Mouse (Mus musculus) embryonic facial prominence, embryonic 15.5 days (tissue): ENCODE measurements around the gene Ranbp9. TPM values are rescaled to one million over a fixed set of nuclear protein-coding genes. Genes with fewer than 3 reads are reported as not detected.

Experiments used
- ATAC-seq: fragments of 200-750 bp; cut with Nextera tagmentation; 2 replicates; pipeline ENCODE4 v1.8.0; 2017; ENCODE audit warnings: low read depth, moderate TSS enrichment; ENCODE audit not compliant: insufficient number of reproducible peaks, low FRiP score, low TSS enrichment
- H3K27ac ChIP-seq: fragments of 300-500 bp; sonication (generic); replicated peaks from 2 replicates; pipeline ENCODE4 v1.5.1; 2015; ENCODE audit warnings: mild to moderate bottlenecking, inconsistent platforms
- H3K27me3 ChIP-seq: fragments of 300-500 bp; sonication (generic); 2 replicates; pipeline ENCODE4 v1.6.1; 2015; ENCODE audit warnings: inconsistent platforms
- H3K36me3 ChIP-seq: fragments of 300-500 bp; sonication (generic); 2 replicates; pipeline ENCODE4 v1.6.1; 2015; ENCODE audit warnings: mild to moderate bottlenecking, inconsistent platforms
- H3K4me1 ChIP-seq: fragments of 300-500 bp; sonication (generic); 2 replicates; pipeline ENCODE4 v1.6.1; 2015; ENCODE audit warnings: inconsistent platforms
- H3K4me2 ChIP-seq: fragments of 300-500 bp; sonication (generic); replicated peaks from 2 replicates; pipeline ENCODE4 v1.6.1; 2015; ENCODE audit warnings: mild to moderate bottlenecking, inconsistent platforms
- H3K4me3 ChIP-seq: fragments of 300-500 bp; sonication (generic); replicated peaks from 2 replicates; pipeline ENCODE4 v1.5.1; 2015; ENCODE audit warnings: mild to moderate bottlenecking, inconsistent platforms
- H3K9ac ChIP-seq: fragments of 300-500 bp; sonication (generic); 2 replicates; pipeline ENCODE4 v1.6.1; 2015; ENCODE audit warnings: inconsistent platforms
- H3K9me3 ChIP-seq: fragments of 300-500 bp; sonication (generic); replicated peaks from 2 replicates; pipeline ENCODE4 v1.6.1; 2016; ENCODE audit warnings: inconsistent platforms
- WGBS: fragments of 180-500 bp; shearing (Covaris S2); methylation state at CpG from one replicate; pipeline ENCODE4 v1.1.7; 2015; 5-methylcytosine and 5-hydroxymethylcytosine counted together
- polyA plus RNA-seq: library from polyadenylated mRNA; unstranded; fragments of >200 nt; fragmentation: Nextera tagmentation; extraction: Ambion mirVana; gene quantifications from 2 replicates; pipeline ENCODE4 v1.2.1, GENCODE M21; 2015

Ranbp9 gene
- polyA plus RNA-seq, 1 experiment from 2014 or later = 9.2 TPM

DNA sequence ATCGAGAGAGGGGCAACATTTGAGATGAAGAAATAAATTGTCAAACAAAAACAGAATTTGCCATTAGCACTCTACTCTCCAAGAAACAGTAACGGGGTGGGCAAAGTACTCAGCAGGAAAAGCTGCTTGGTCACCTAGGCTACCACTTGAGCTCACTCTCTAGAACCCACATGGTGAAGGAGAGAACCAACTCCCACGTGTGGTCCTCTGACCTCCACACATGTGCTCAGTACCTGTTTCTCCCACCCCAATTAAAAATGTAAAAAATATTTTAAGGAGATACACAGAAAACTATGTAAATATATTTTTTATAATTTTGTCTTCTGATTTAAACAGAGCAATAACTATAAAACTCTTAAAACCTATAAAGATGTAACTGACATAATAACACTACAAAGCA, 33.4 kb downstream of the Ranbp9 start:
- Histone ChIP-seq H3K36me3 (no peaks in the 10 kb centered on the region), H3K9ac (no peak overlapping the region), H3K27me3 (no peaks in the 10 kb centered on the region), H3K9me3 (no peaks in the 10 kb centered on the region), H3K27ac (no peak overlapping the region), H3K4me2 (no peak overlapping the region), H3K4me1 (0 out of 2 replicates have a peak, but pooled peaks cover 12% of the 10 kb centered on the region), H3K4me3 (no peak overlapping the region)
- no peak for ATAC-seq
- WGBS = 78% methylated on average over 3 of the region's 3 CpGs

DNA sequence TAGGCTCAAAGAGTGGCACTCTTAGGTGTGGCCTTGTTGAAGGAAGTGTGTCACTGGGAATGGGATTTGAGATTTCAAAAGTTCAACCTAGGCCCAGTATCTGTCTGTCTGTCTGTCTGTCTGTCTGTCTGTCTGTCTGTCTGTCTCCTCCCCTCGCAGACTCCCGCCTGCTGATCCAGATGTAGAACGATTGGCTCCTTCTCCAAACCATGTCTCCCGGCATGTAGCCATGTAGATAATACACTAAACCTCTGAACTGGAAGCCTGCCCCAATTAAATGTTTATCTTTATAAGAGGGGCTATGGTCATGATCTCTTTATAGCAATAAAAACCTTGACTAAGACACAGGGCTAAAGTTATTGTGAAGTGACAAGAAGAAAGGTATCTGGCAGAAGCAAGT, 35.3 kb downstream of the Ranbp9 start:
- no peak overlapping the region for H3K4me2 ChIP-seq
- H3K9ac ChIP-seq = no peak overlapping the region
- no peak for ATAC-seq
- H3K4me1 ChIP-seq = 0 out of 2 replicates have a peak, but pooled peaks cover 13% of the 10 kb centered on the region
- 93% methylated on average over 4 of the region's 4 CpGs for WGBS
- no peaks in the 10 kb centered on the region for H3K36me3 ChIP-seq
- no peaks in the 10 kb centered on the region for H3K9me3 ChIP-seq
- no peaks in the 10 kb centered on the region for H3K27me3 ChIP-seq
- H3K27ac ChIP-seq = no peak overlapping the region
- no peak overlapping the region for H3K4me3 ChIP-seq

DNA sequence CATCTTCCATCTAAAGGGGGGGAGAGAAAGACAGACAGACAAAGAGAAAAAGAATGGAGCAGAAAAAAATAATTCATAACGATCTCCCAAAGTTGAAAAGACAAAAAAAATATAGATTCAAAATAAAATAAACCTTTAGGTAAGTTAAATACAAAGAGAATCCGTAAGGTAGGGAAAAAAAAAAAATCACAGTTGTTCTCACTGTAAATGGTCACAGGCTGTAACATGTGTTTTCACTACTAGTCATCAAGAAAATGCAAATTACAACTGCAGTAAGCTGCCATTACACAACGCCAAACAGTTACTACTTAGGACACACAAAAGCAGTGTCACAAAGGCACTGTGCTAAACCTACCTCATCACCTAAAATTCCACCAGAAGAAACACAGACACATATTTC, 36.4 kb downstream of the Ranbp9 start:
- 66% methylated on average over 3 of the region's 3 CpGs for WGBS
- no peak overlapping the region for H3K27ac ChIP-seq
- H3K4me3 ChIP-seq = no peak overlapping the region
- H3K9ac ChIP-seq = no peak overlapping the region
- ATAC-seq = no peak
- no peaks in the 10 kb centered on the region for H3K9me3 ChIP-seq
- no peaks in the 10 kb centered on the region for H3K36me3 ChIP-seq
- no peaks in the 10 kb centered on the region for H3K27me3 ChIP-seq
- 0 out of 2 replicates have a peak, but pooled peaks cover 13% of the 10 kb centered on the region for H3K4me1 ChIP-seq
- no peak overlapping the region for H3K4me2 ChIP-seq

DNA sequence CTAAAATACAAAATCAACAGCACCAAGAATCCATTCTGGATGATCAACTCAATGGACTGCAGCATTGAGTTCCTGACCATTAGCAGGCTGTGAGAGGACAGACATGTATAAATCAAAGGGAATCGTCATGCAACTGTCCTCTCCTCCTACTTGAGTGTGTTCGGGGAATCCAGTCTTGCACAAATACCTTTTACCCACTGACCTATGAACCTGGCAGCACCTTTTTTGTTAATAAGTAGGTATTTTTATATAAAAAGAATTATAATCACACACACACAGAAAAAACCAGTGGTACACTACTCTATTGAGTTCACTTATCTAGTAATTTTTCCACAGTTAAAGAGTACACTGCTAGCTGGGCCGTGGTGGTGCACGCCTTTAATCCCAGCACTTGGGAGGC, 37.4 kb downstream of the Ranbp9 start:
- no peaks in the 10 kb centered on the region for H3K9me3 ChIP-seq
- H3K27me3 ChIP-seq = no peaks in the 10 kb centered on the region
- H3K36me3 ChIP-seq = no peaks in the 10 kb centered on the region
- 94% methylated on average over 4 of the region's 4 CpGs for WGBS
- H3K4me1 ChIP-seq = 0 out of 2 replicates have a peak, but pooled peaks cover 13% of the 10 kb centered on the region
- no peak overlapping the region for H3K27ac ChIP-seq
- H3K4me3 ChIP-seq = no peak overlapping the region
- H3K9ac ChIP-seq = no peak overlapping the region
- ATAC-seq = no peak
- H3K4me2 ChIP-seq = no peak overlapping the region

DNA sequence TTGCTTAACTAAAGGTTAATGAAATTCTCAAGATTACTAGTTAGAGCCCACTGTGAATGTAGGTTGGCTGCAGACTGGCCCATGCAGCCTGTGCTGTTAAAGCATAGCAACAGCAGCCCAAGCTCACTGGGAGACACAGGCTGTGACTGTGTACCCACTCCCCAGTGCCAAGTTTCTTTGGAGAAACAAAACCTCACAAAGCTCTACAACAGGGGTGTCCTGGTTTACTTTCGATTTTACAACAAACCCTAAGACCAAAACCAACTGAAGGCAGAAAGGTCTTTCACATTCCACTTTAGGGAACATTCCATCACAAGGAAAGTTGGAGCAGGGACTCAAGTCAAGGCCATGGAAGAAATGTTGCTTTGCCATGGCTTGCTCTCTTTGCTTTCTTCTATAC, 38.5 kb downstream of the Ranbp9 start:
- Histone ChIP-seq H3K4me2 (no peak overlapping the region), H3K9ac (no peak overlapping the region), H3K36me3 (no peaks in the 10 kb centered on the region), H3K9me3 (no peaks in the 10 kb centered on the region), H3K27me3 (no peaks in the 10 kb centered on the region), H3K4me1 (0 out of 2 replicates have a peak, but pooled peaks cover 11% of the 10 kb centered on the region), H3K27ac (no peak overlapping the region), H3K4me3 (no peak overlapping the region)
- no peak for ATAC-seq
- 89% methylated on average over 1 of the region's 1 CpGs for WGBS

DNA sequence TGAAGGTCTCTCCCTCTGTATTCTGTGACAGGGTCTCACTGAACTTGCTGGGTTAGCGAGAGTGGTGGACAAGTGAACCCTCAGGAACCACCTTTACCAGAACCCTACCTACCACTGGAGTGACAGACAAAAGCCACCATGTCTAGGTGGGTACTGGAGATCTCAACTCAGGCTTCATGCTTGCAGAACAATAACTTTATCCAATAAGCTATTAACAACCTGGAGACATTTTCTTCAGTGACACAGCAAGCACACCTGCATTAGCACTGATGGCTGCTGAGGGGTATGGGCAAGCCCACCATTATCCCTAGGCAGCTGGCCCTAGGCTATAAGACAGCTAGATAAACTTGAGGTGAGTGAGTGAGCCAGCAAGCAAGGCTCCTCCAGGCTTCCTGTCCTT, 40.7 kb downstream of the Ranbp9 start:
- Histone ChIP-seq H3K9ac (no peak overlapping the region), H3K27ac (no peak overlapping the region), H3K27me3 (no peaks in the 10 kb centered on the region), H3K4me1 (0 out of 2 replicates have a peak, but pooled peaks cover 6% of the 10 kb centered on the region), H3K9me3 (no peaks in the 10 kb centered on the region), H3K4me3 (no peak overlapping the region), H3K4me2 (no peak overlapping the region), H3K36me3 (no peaks in the 10 kb centered on the region)
- 81% methylated on average over 1 of the region's 1 CpGs for WGBS
- no peak for ATAC-seq

DNA sequence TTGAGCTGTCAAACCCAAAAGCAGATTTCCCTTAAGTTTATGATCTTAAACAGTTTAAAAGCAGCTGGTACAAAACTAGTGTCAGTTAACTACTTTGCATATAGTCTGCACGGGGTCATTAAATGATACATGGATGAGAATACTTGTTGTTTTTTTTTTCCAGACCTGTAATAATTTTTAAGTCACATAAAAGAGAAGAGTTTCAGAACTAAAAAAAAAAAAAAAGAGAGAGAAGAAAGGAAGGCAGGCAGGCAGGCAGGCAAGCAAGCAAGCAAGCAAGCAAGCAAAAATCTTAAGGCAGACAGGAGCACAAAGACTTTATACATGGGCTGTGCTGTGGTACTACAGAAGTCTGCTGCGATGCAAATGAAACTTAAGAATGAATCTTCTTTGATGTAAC, 47.7 kb downstream of the Ranbp9 start:
- no peak for ATAC-seq
- H3K4me3 ChIP-seq = no peak overlapping the region

DNA sequence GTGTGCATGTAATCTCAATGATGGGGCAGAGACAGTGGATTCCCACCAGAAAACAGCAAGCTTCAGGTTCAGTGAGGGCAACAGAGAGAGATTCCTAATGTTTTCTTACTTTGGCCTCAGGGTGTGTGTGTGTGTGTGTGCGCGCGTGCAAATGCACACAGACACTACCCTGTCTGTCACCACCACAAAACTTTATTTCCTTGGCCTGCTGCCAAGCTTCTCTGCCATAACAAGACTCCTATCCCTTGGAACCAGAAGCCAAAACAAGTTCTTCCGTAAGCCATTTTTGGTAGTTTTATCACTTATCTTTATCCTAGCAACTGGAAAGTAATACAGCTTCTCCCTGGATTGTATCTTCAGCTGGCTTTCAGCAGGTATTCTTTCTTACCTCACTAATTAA, 52.6 kb downstream of the Ranbp9 start:
- Histone ChIP-seq H3K4me2 (no peak overlapping the region), H3K27ac (no peak overlapping the region), H3K4me3 (no peak overlapping the region), H3K36me3 (peaks cover 11% of the 10 kb centered on the region; the same call in 1 of the 2 replicates), H3K9me3 (no peaks in the 10 kb centered on the region), H3K4me1 (no peaks in the 10 kb centered on the region), H3K27me3 (no peaks in the 10 kb centered on the region), H3K9ac (no peak overlapping the region)
- no peak for ATAC-seq
- WGBS = 82% methylated on average over 4 of the region's 4 CpGs

More for the DNA sequence above, 47.7 kb downstream of the Ranbp9 start:
- Histone ChIP-seq H3K9ac (no peak overlapping the region), H3K4me1 (no peaks in the 10 kb centered on the region), H3K27ac (no peak overlapping the region), H3K9me3 (no peaks in the 10 kb centered on the region), H3K36me3 (peaks cover 4% of the 10 kb centered on the region; the same call in 1 of the 2 replicates), H3K27me3 (no peaks in the 10 kb centered on the region), H3K4me2 (no peak overlapping the region)
- WGBS = 62% methylated on average over 2 of the region's 2 CpGs

DNA sequence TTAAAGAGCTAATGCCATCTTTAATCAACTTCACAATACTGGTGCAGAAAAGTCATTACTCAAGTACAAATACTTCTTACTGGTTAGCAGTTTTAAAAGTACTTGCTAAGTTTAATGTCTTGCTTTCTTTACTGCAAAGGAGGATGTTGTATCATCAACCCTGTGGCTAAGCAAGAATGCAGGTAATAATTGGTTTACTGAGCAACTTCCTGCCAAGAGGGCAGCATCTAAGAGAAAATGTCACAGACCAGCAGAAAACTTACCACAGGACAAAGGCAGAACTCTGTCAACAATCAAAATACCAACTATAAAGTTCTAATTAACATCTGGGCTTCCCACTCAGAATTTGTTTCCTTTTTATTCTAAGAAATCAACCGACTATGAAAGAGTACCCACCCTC, 65.8 kb downstream of the Ranbp9 start:
- no peaks in the 10 kb centered on the region for H3K4me1 ChIP-seq
- H3K36me3 ChIP-seq = peaks cover 57% of the 10 kb centered on the region
- no peak for ATAC-seq
- no peak overlapping the region for H3K4me2 ChIP-seq
- no peak overlapping the region for H3K4me3 ChIP-seq
- H3K27ac ChIP-seq = no peak overlapping the region
- no peak overlapping the region for H3K9ac ChIP-seq
- 78% methylated on average over 1 of the region's 1 CpGs for WGBS
- no peaks in the 10 kb centered on the region for H3K27me3 ChIP-seq
- no peaks in the 10 kb centered on the region for H3K9me3 ChIP-seq

DNA sequence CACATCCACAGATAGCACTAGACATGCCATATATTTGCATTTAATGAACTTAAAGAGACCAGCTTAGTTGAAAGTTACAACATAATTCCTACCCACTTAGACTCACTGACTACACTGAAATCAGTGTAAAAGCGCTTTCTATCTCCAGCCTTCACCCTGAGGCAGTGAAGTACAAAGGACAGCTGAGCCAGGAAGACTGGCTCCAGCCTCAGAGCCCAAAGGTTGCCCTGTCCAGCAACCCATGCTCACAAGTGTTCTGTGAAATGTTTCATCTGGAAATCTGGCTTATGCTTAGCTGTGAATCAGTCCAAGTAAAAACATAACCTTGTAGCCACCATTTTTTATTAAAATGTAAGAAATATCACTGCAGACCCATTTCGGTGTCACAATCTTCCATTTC, 67.5 kb downstream of the Ranbp9 start:
- Histone ChIP-seq H3K4me3 (no peak overlapping the region), H3K9ac (no peak overlapping the region), H3K36me3 (peaks cover 49% of the 10 kb centered on the region), H3K4me1 (no peaks in the 10 kb centered on the region), H3K4me2 (no peak overlapping the region), H3K9me3 (no peaks in the 10 kb centered on the region), H3K27ac (no peak overlapping the region), H3K27me3 (no peaks in the 10 kb centered on the region)
- 88% methylated on average over 2 of the region's 2 CpGs for WGBS
- no peak for ATAC-seq

DNA sequence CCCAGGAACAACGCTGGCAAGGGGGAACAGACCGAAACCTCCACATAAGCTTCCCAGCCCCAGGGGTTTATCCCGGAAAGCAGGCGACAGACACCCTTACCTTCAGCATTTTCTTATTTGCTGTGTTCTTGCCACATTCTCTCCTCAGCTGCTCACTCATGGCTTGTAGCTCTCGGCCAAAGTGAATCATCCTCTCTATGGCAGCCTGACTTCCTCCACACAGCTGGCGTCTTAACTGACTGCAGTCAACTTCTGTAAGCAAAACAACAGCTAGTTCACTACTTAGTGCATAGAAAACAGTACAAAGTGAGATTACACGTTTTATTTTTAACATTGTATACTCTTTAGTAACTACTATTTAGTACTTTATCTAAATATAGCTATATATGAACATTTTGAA, 68.8 kb downstream of the Ranbp9 start:
- WGBS = 84% methylated on average over 7 of the region's 7 CpGs
- Histone ChIP-seq H3K4me3 (no peak overlapping the region), H3K9ac (no peak overlapping the region), H3K27ac (no peak overlapping the region), H3K36me3 (peaks cover 54% of the 10 kb centered on the region), H3K4me1 (no peaks in the 10 kb centered on the region), H3K27me3 (no peaks in the 10 kb centered on the region), H3K9me3 (no peaks in the 10 kb centered on the region), H3K4me2 (no peak overlapping the region)
- ATAC-seq = no peak

DNA sequence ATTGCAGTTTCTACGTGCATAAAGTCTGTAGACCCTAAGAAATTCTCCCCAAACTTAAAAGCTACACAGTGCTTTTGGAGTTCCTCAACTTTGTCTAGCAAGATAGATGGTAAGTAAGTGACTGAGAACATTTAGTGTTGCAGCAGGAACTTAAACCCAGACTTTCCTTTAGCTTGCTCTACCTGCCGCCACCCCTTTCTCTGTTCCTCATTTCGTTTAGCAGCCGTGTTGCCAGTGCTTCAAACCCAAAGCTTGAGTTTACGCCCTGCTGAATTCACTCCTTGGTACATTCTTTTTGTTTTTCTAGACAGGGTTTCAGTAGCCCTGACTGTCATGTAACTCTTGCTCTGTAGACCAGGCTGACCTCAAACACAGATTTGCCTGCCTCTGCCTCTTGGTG, 81.5 kb downstream of the Ranbp9 start:
- Histone ChIP-seq H3K9me3 (no peaks in the 10 kb centered on the region), H3K9ac (no peak overlapping the region), H3K36me3 (peaks cover 27% of the 10 kb centered on the region), H3K4me3 (peak overlapping the region; percentile 68; the same call in 1 of the 2 replicates), H3K4me2 (peak overlapping the region; percentile 64), H3K27ac (no peak overlapping the region), H3K27me3 (no peaks in the 10 kb centered on the region), H3K4me1 (peaks cover 11% of the 10 kb centered on the region; the same call in 1 of the 2 replicates)
- 78% methylated on average over 5 of the region's 5 CpGs for WGBS
- ATAC-seq = no peak
